8 mouse cellular contexts compared by ENCODE assay signal in genomic region chr19:37376841-37377240, GRCm38 (mm10). TPM values are rescaled to one million over a fixed set of nuclear protein-coding genes. Genes with fewer than 3 reads are reported as not detected.
DNase-seq lines count a peak whose midpoint lies in the region; ATAC-seq and TF ChIP-seq lines count a peak whose summit lies in the region.

No protein-coding gene starts in this region.

- peak overlapping the region; percentile 82 for H3K9ac ChIP-seq in lung, embryonic 16.5 days (ENCODE audit: low read length)
- peak overlapping the region; percentile 76 for H3K9ac ChIP-seq in hindbrain, postnatal 0 days (replicated peaks; ENCODE audit: low read length)
- H3K9ac ChIP-seq in neural tube, embryonic 13.5 days = peak overlapping the region; percentile 60

- no peaks in the 10 kb centered on the region for H3K9me3 ChIP-seq in lung, embryonic 16.5 days (ENCODE audit: control insufficient read depth, low read length)
- no peaks in the 10 kb centered on the region for H3K9me3 ChIP-seq in hindbrain, postnatal 0 days (ENCODE audit: low read length)
- no peaks in the 10 kb centered on the region for H3K9me3 ChIP-seq in neural tube, embryonic 13.5 days

- under 1% methylated on average over 11 of the region's 11 CpGs for WGBS in lung, embryonic 16.5 days
- WGBS in hindbrain, postnatal 0 days = 1% methylated on average over 11 of the region's 11 CpGs
- WGBS in neural tube, embryonic 13.5 days = under 1% methylated on average over 11 of the region's 11 CpGs

- no peak for ATAC-seq in lung, embryonic 16.5 days (ENCODE audit: low read depth)
- no peak for ATAC-seq in hindbrain, postnatal 0 days
- no peak for ATAC-seq in neural tube, embryonic 13.5 days (ENCODE audit: low read depth)
- no peak for ATAC-seq in megakaryocyte-erythroid progenitor cell, adult 5-6 weeks (replicated peaks; ENCODE audit: low FRiP score, low TSS enrichment, poor library complexity, severe bottlenecking)

- H3K36me3 ChIP-seq in lung, embryonic 16.5 days (ENCODE audit: control insufficient read depth, insufficient read depth, low read length) = no peaks in the 10 kb centered on the region
- no peaks in the 10 kb centered on the region for H3K36me3 ChIP-seq in hindbrain, postnatal 0 days (ENCODE audit: insufficient read depth, low read length)
- no peaks in the 10 kb centered on the region for H3K36me3 ChIP-seq in neural tube, embryonic 13.5 days

- peak overlapping the region; percentile 30; the same call in 1 of the 2 replicates for H3K27ac ChIP-seq in lung, embryonic 16.5 days (ENCODE audit: low read length)
- H3K27ac ChIP-seq in cortical plate, adult 2 months (ENCODE audit: insufficient read depth, low read length) = no peak overlapping the region
- no peak overlapping the region for H3K27ac ChIP-seq in hindbrain, postnatal 0 days
- no peak overlapping the region for H3K27ac ChIP-seq in neural tube, embryonic 13.5 days (replicated peaks)

- H3K4me3 ChIP-seq in lung, embryonic 16.5 days (ENCODE audit: low read length) = peak overlapping the region; percentile 65
- peak overlapping the region; percentile 78 for H3K4me3 ChIP-seq in cortical plate, adult 2 months (ENCODE audit: insufficient read depth, low read length)
- H3K4me3 ChIP-seq in hindbrain, postnatal 0 days (ENCODE audit: low read length) = peak overlapping the region; percentile 90
- peak overlapping the region; percentile 81 for H3K4me3 ChIP-seq in neural tube, embryonic 13.5 days

- peak overlapping the region; percentile 67 for H3K4me2 ChIP-seq in lung, embryonic 16.5 days (ENCODE audit: low read depth, low read length)
- H3K4me2 ChIP-seq in hindbrain, postnatal 0 days (ENCODE audit: low read depth, low read length) = peak overlapping the region; percentile 81
- H3K4me2 ChIP-seq in neural tube, embryonic 13.5 days = peak overlapping the region; percentile 80

- DNase-seq in lung, postnatal 36 days = no peak
- DNase-seq in hindbrain, postnatal 0 days (ENCODE audit: low spot score) = no peak
- no peak for DNase-seq in yolk sac, embryonic 10.5 days (ENCODE audit: low spot score)
- no peak for DNase-seq in cerebellum, adult 11-12 months

- H3K4me1 ChIP-seq in lung, embryonic 16.5 days (replicated peaks; ENCODE audit: control insufficient read depth, insufficient read depth, low read length) = peaks cover 21% of the 10 kb centered on the region
- H3K4me1 ChIP-seq in cortical plate, adult 2 months (ENCODE audit: control insufficient read depth, insufficient read depth, low read length) = no peaks in the 10 kb centered on the region; the same call in 1 of the 2 replicates
- H3K4me1 ChIP-seq in hindbrain, postnatal 0 days (ENCODE audit: insufficient read depth, low read length) = peaks cover 4% of the 10 kb centered on the region
- H3K4me1 ChIP-seq in neural tube, embryonic 13.5 days (replicated peaks) = peaks cover 27% of the 10 kb centered on the region

- TF ChIP-seq CTCF in cortical plate, adult 2 months (IDR thresholded peaks at IDR 0.05; ENCODE audit: extremely low read depth, insufficient read depth, low read length) = no peak
- no peak for TF ChIP-seq CTCF in hindbrain, postnatal 0 days (IDR thresholded peaks at IDR 0.05; ENCODE audit: low read depth)

- TF ChIP-seq POLR2A in cortical plate, adult 2 months (IDR thresholded peaks at IDR 0.05; ENCODE audit: extremely low read depth, insufficient read depth, low read length) = no peak

- H3K27me3 ChIP-seq in lung, embryonic 16.5 days (ENCODE audit: control insufficient read depth, insufficient read depth, low read depth, low read length) = no peaks in the 10 kb centered on the region
- H3K27me3 ChIP-seq in hindbrain, postnatal 0 days (ENCODE audit: insufficient read depth, low read length) = no peaks in the 10 kb centered on the region
- no peaks in the 10 kb centered on the region for H3K27me3 ChIP-seq in neural tube, embryonic 13.5 days

RNA-seq across cellular contexts. Expression of gene Kif11, which starts 0.6 kb away (rescaled TPM):
- 64.5 and 73.1 TPM in 2 replicates for polyA plus RNA-seq in lung, embryonic 16.5 days (2015; fragmentation: Nextera tagmentation; extraction: Ambion mirVana)
- 0.85 and 1.2 TPM in 2 replicates for polyA plus RNA-seq in cortical plate, adult 2 months (2012; rRNA removed)
- total RNA-seq in hindbrain, postnatal 0 days (2014; rRNA removed) = 12.1 and 14.2 TPM in 2 replicates
- 10.1 and 10.9 TPM in 2 replicates for polyA plus RNA-seq in hindbrain, postnatal 0 days (2015; fragmentation: Nextera tagmentation; extraction: Ambion mirVana)
- 10.2 and 14.3 TPM in 2 replicates for polyA plus RNA-seq in neural tube, embryonic 13.5 days (2015; fragmentation: Nextera tagmentation; extraction: Ambion mirVana)
- total RNA-seq in megakaryocyte-erythroid progenitor cell, adult 5-6 weeks (2014; fragmentation: Nextera tagmentation) = 71.5 and 75.2 TPM in 2 replicates
- total RNA-seq in megakaryocyte-erythroid progenitor cell, adult 5-6 weeks (2017) = 144 TPM in 2 replicates

RNA-seq across cellular contexts. Expression of gene Ide, which starts 39.2 kb away (rescaled TPM):
- 39.2 and 42.0 TPM in 2 replicates for polyA plus RNA-seq in lung, embryonic 16.5 days (2015; fragmentation: Nextera tagmentation; extraction: Ambion mirVana)
- polyA plus RNA-seq in cortical plate, adult 2 months (2012; rRNA removed) = 29.2 and 30.9 TPM in 2 replicates
- 25.1 and 29.1 TPM in 2 replicates for total RNA-seq in hindbrain, postnatal 0 days (2014; rRNA removed)
- 38.5 and 40.5 TPM in 2 replicates for polyA plus RNA-seq in hindbrain, postnatal 0 days (2015; fragmentation: Nextera tagmentation; extraction: Ambion mirVana)
- 35.9 and 37.0 TPM in 2 replicates for polyA plus RNA-seq in neural tube, embryonic 13.5 days (2015; fragmentation: Nextera tagmentation; extraction: Ambion mirVana)
- total RNA-seq in megakaryocyte-erythroid progenitor cell, adult 5-6 weeks (2014; fragmentation: Nextera tagmentation) = 73.1 and 111 TPM in 2 replicates
- total RNA-seq in megakaryocyte-erythroid progenitor cell, adult 5-6 weeks (2017) = 89.7 and 103 TPM in 2 replicates

RNA-seq across cellular contexts. Expression of gene Hhex, which starts 57.8 kb away (rescaled TPM):
- 38.3 and 40.2 TPM in 2 replicates for polyA plus RNA-seq in lung, embryonic 16.5 days (2015; fragmentation: Nextera tagmentation; extraction: Ambion mirVana)
- 2.7 and 2.8 TPM in 2 replicates for polyA plus RNA-seq in cortical plate, adult 2 months (2012; rRNA removed)
- 0.16 and 2.7 TPM in 2 replicates for total RNA-seq in hindbrain, postnatal 0 days (2014; rRNA removed)
- polyA plus RNA-seq in hindbrain, postnatal 0 days (2015; fragmentation: Nextera tagmentation; extraction: Ambion mirVana) = 4.2 and 4.7 TPM in 2 replicates
- polyA plus RNA-seq in neural tube, embryonic 13.5 days (2015; fragmentation: Nextera tagmentation; extraction: Ambion mirVana) = 6.6 and 8.3 TPM in 2 replicates
- 51.2 and 63.8 TPM in 2 replicates for total RNA-seq in megakaryocyte-erythroid progenitor cell, adult 5-6 weeks (2014; fragmentation: Nextera tagmentation)
- 33.5 and 34.2 TPM in 2 replicates for total RNA-seq in megakaryocyte-erythroid progenitor cell, adult 5-6 weeks (2017)
